Mouse (Mus musculus) forebrain, embryonic 14.5 days (tissue): ENCODE results near the gene Rnf181. TPM values are rescaled to one million over a fixed set of nuclear protein-coding genes. Genes with fewer than 3 reads are reported as not detected.

Experiments
- ATAC-seq: fragments of 200-750 bp; cut with Nextera tagmentation; 2 replicates; pipeline ENCODE4 v1.8.0; 2017; ENCODE audit warnings: mild to moderate bottlenecking, moderate library complexity
- DNase-seq: peaks from one replicate; pipeline ENCODE4 v3.0.0-alpha.2; 2015; ENCODE audit warnings: low spot score
- H3K27ac ChIP-seq: fragments of 300-500 bp; sonication (generic); 2 replicates; pipeline ENCODE4 v1.5.1; 2014; ENCODE audit warnings: low read depth, mild to moderate bottlenecking, control low read depth, low read length, moderate library complexity
- H3K27me3 ChIP-seq: fragments of 300-500 bp; sonication (generic); replicated peaks from 2 replicates; pipeline ENCODE4 v1.6.1; 2014; ENCODE audit warnings: low read length, control low read depth, mixed read lengths; ENCODE audit not compliant: control insufficient read depth, insufficient read depth
- H3K36me3 ChIP-seq: fragments of 300-500 bp; sonication (generic); 2 replicates; pipeline ENCODE4 v1.6.1; 2014; ENCODE audit warnings: low read length, control low read depth; ENCODE audit not compliant: control insufficient read depth, insufficient read depth
- H3K4me1 ChIP-seq: fragments of 300-500 bp; sonication (generic); 2 replicates; pipeline ENCODE4 v1.6.1; 2014; ENCODE audit warnings: antibody characterized with exemption, low read length, control low read depth; ENCODE audit not compliant: control insufficient read depth, insufficient read depth
- H3K4me2 ChIP-seq: fragments of 300-500 bp; sonication (generic); 2 replicates; pipeline ENCODE4 v1.6.1; 2014; ENCODE audit warnings: mild to moderate bottlenecking, control low read depth, low read length
- H3K4me3 ChIP-seq: fragments of 300-500 bp; sonication (generic); 2 replicates; pipeline ENCODE4 v1.5.1; 2014; ENCODE audit warnings: low read depth, low read length, control low read depth
- H3K9ac ChIP-seq: fragments of 300-500 bp; sonication (generic); 2 replicates; pipeline ENCODE4 v1.6.1; 2014; ENCODE audit warnings: mild to moderate bottlenecking, low read length, control low read depth, moderate library complexity
- H3K9me3 ChIP-seq: fragments of 300-500 bp; sonication (generic); replicated peaks from 2 replicates; pipeline ENCODE4 v1.6.1; 2016; ENCODE audit warnings: low read length, control low read depth, mixed read lengths; ENCODE audit not compliant: control insufficient read depth
- WGBS: fragments of 180-500 bp; shearing (Covaris S2); extraction: QIAGEN DNeasy Blood & Tissue Kit; methylation state at CpG from one replicate; pipeline ENCODE4 v1.1.7; 2014; 5-methylcytosine and 5-hydroxymethylcytosine counted together
- polyA plus RNA-seq: library from polyadenylated mRNA; unstranded; fragments of >200 nt; fragmentation: Nextera tagmentation; extraction: Ambion mirVana; gene quantifications from 2 replicates; pipeline ENCODE4 v1.2.1, GENCODE M21; 2014

Gene Rnf181
- polyA plus RNA-seq, 1 experiment from 2014 or later, result 123 TPM

DNA sequence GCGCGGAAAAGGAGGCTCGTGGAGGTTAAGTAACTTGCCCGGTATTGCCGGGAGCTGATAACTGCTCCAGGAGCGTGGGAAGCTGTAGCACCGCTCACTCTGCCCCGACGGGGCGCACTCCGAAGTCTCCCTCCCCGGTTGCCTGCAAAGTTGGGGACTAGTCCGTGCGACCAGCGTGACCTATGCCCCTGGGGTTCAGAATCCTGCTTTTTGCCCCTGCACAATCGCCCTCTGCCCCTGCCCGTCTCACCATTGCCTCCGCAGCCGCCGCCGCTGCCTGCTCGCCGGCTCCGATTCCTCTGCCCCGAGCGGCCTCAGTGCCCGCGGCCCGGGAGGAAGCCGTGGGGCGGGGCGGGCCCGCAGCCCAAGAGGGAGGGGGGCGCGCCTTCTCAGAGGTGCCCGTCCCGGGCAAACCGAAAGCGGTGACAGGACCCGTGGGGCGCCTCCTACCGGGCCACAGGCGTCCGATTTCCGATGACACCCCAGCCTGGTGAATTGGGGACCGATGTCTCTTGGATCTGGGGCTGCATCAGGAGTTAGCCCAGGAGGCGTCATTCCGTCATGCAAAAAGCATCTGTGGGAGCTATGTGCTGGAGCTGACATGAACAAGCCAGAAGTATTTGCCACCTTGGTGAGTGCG lies 13.5 kb upstream of the Rnf181 start, which contains the start of gene Vamp5:
TSS of gene Vamp5 (minus strand) at position 338 of the 640 bp plus-strand sequence.
- H3K36me3 ChIP-seq, result no peaks in the 10 kb centered on the region
- H3K4me2 ChIP-seq, result peak within 1 kb of the TSS; percentile 56
- DNase-seq (peak; percentile 37), ATAC-seq (peak; percentile 58)
- WGBS, result 3% methylated on average over 45 of the region's 49 CpGs
- H3K27ac ChIP-seq, result no peak within 1 kb of the TSS
- peaks cover 5% of the 10 kb centered on the region; the same call in 1 of the 2 replicates for H3K4me1 ChIP-seq
- peak within 1 kb of the TSS; percentile 35 for H3K4me3 ChIP-seq
- peaks cover 19% of the 10 kb centered on the region for H3K27me3 ChIP-seq
- no peaks in the 10 kb centered on the region for H3K9me3 ChIP-seq
- peak within 1 kb of the TSS; percentile 58 for H3K9ac ChIP-seq

DNA sequence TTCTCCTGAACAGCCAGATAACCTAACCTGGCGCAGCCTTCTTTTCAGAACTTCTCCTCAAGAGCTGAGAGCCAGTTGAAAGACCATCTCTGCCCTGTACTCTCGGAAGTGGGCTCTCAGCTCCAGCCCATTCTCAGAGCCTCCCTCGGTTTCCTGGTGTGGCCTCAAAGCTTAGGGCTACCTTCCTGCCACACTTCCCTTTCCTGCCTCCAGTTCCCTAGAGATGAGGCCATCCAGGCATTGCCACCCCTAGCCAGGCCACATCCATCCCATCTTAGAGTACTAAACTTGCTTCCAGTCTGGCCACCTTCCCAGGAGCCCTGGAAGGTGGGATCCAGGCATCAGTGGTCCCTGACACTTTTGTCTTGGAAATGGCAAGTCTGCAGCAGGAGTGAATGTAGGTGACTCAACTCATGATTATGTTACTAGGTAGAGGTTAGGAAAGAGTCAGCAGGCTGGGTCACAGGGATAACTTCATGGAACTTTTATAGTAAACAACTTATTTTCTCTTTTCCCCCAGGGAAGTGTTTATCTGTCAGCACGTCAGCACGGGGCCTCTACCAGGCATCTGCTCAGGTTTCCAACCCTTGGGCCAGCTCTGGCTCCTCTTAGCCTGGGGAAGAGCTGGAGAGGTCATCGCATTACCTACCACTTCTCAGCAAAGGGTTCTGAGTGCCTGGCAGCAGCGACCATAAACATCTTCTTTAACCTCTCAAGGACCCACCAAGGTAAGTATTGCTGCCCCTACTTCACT lies 12.8 kb upstream of the Rnf181 start:
- ATAC-seq (no peak), DNase-seq (no peak)
- peaks cover 5% of the 10 kb centered on the region; the same call in 1 of the 2 replicates for H3K4me1 ChIP-seq
- H3K9ac ChIP-seq, result no peak overlapping the region; the same call in 1 of the 2 replicates
- H3K9me3 ChIP-seq, result no peaks in the 10 kb centered on the region
- H3K27ac ChIP-seq, result no peak overlapping the region
- H3K4me3 ChIP-seq, result peak overlapping the region; percentile 35
- H3K4me2 ChIP-seq, result peak overlapping the region; percentile 56
- H3K27me3 ChIP-seq, result peaks cover 19% of the 10 kb centered on the region
- WGBS, result 45% methylated on average over 7 of the region's 7 CpGs
- H3K36me3 ChIP-seq, result no peaks in the 10 kb centered on the region

DNA sequence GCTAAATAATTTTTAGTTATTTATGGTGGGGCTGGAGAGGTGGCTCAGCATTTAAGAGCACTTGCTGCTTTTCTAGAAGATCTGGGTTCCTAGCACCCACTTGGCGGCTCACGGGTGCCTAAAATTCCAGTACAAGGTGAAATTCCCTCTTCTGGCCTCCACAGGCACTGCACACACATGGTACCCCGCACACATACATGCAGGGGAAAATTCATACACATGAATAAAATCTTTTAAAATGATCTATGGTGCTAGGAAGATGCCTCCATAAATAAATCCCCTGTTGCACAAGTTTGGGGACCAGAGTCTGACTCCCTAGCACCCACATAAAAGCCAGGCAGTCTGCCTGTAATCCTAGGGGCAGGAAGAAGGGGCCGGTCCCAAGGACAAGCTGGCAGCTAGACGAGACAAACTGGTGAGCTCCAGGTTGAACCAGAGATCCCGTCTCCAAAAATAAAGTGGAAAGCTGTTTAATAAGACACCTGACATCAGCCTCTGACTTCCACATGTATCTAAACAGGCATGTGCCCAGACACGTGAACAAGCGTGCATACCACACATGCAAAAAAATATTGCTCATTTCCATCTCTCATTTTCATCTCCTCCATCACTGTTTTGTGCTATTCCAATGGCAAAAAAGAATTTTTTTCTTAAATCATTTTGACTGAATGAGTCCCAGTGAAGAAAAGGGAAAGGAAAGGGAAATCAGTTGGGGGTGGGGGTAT lies 11.9 kb upstream of the Rnf181 start:
- H3K4me3 ChIP-seq, result no peak overlapping the region
- no peak overlapping the region for H3K9ac ChIP-seq
- DNase-seq (no peak), ATAC-seq (no peak)
- no peaks in the 10 kb centered on the region for H3K36me3 ChIP-seq
- no peak overlapping the region for H3K4me2 ChIP-seq
- H3K4me1 ChIP-seq, result peaks cover 5% of the 10 kb centered on the region; the same call in 1 of the 2 replicates
- no peak overlapping the region for H3K27ac ChIP-seq
- 88% methylated on average over 8 of the region's 8 CpGs for WGBS
- no peaks in the 10 kb centered on the region for H3K9me3 ChIP-seq
- H3K27me3 ChIP-seq, result peaks cover 19% of the 10 kb centered on the region

DNA sequence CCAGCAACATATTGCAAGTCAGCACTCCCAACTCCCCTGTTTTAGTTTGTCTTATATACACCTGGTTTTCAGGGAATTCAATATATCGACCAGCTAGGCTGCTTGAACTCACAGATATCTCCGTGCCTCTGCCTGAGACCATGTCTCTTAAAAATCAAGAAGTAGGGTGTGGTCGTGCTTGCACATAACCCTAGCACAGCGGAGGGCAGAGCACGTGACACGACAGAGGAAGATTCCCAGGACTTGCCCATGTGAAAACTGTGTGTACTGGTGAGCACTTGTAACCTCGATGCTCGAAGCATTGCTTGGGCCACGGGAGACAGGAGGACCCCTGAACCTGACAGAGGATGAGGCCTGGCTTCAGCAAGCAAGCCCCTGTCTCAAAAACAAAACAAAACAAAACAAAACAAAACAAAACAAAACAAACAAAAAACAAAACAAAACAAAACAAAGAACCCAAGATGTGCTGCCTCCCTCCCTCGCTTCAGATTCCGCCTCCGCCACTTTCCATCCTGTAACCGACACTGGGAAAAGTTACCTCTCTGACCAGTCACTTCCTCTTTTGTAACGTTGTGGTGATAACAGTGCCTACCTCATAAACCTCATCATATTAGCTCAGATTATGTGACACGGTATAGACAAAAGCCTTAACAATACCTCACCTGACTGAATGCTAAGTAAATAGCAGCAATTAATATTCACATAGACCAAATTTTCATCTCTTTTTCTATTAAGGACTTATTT lies 8.2 kb upstream of the Rnf181 start:
- no peaks in the 10 kb centered on the region for H3K4me1 ChIP-seq
- ATAC-seq (no peak), DNase-seq (no peak)
- H3K9me3 ChIP-seq, result no peaks in the 10 kb centered on the region
- peaks cover 8% of the 10 kb centered on the region for H3K27me3 ChIP-seq
- no peaks in the 10 kb centered on the region for H3K36me3 ChIP-seq
- H3K4me2 ChIP-seq, result no peak overlapping the region
- no peak overlapping the region for H3K9ac ChIP-seq
- H3K4me3 ChIP-seq, result no peak overlapping the region
- WGBS, result 86% methylated on average over 15 of the region's 15 CpGs
- no peak overlapping the region for H3K27ac ChIP-seq

DNA sequence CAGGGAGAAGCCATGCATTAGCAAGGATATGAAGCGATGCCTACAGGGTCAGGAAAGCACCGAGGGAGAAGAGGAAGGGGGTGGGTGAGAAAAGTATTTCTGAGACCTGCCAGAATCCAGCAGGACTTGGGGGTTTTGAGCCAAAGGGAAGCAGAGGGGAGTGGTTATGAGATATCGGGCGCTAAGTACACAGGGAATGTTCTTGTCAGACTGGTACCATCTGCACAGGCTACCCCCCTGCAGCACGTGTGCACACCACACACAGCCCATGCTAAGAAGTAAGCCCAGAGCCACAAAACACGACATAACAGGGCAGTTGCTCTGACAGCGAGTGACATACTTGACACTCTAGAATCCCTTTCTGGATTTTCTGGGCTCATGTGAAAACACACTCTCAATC lies 7.5 kb upstream of the Rnf181 start:
- Histone ChIP-seq H3K4me1 (no peaks in the 10 kb centered on the region), H3K36me3 (no peaks in the 10 kb centered on the region), H3K4me3 (no peak overlapping the region), H3K9ac (no peak overlapping the region), H3K9me3 (no peaks in the 10 kb centered on the region), H3K27me3 (peaks cover under 1% of the 10 kb centered on the region), H3K4me2 (no peak overlapping the region), H3K27ac (no peak overlapping the region)
- DNase-seq (no peak), ATAC-seq (no peak)
- 73% methylated on average over 7 of the region's 7 CpGs for WGBS

DNA sequence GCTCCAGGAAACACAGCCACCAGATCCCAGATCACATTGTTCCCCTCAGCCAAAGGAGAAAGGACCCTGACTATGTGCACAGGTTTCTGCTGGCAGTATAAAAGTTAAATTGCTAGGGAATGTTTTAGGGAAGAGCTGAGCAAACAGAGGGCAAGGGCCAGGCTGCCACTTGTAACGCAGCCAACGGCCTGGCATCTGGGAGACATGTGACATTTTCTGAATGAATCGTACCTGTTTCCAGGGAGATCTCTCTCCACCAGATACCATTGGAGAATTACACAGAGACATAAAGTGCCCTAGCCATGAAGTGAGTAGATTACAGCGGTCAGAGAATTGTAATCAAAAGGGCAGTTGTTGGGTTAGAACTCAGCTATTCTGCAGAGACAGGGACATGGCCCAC lies 6.4 kb upstream of the Rnf181 start:
- Histone ChIP-seq H3K27me3 (no peaks in the 10 kb centered on the region), H3K4me1 (no peaks in the 10 kb centered on the region), H3K4me2 (no peak overlapping the region), H3K36me3 (no peaks in the 10 kb centered on the region), H3K27ac (no peak overlapping the region), H3K9ac (no peak overlapping the region), H3K4me3 (no peak overlapping the region), H3K9me3 (no peaks in the 10 kb centered on the region)
- WGBS, result 82% methylated on average over 4 of the region's 4 CpGs
- DNase-seq (no peak), ATAC-seq (no peak)

DNA sequence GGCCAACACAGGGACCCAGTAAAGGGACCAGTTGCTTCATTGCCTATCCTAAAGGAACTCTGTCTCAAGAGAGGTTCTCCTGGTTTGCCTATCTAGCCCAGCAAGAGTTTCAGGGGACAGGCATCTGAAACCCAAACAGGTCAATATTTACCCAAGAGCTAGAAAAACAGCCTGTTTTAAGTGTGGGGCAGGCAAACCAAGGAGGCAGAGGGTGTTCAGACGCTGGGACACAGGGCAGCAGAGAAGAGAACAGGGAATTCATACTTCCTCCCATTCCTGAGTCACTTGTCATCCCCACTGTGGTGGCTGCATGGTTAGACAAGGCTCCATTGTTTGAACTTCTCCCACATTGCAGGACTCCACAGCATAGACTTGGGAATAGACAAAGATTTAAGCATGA lies 4.8 kb upstream of the Rnf181 start:
- no peaks in the 10 kb centered on the region for H3K9me3 ChIP-seq
- H3K36me3 ChIP-seq, result no peaks in the 10 kb centered on the region
- WGBS, result 21% methylated on average over 1 of the region's 1 CpGs
- ATAC-seq (no peak), DNase-seq (no peak)
- no peak overlapping the region for H3K4me2 ChIP-seq
- no peak overlapping the region for H3K9ac ChIP-seq
- no peaks in the 10 kb centered on the region for H3K27me3 ChIP-seq
- no peak overlapping the region for H3K27ac ChIP-seq
- no peak overlapping the region for H3K4me3 ChIP-seq
- H3K4me1 ChIP-seq, result no peaks in the 10 kb centered on the region

DNA sequence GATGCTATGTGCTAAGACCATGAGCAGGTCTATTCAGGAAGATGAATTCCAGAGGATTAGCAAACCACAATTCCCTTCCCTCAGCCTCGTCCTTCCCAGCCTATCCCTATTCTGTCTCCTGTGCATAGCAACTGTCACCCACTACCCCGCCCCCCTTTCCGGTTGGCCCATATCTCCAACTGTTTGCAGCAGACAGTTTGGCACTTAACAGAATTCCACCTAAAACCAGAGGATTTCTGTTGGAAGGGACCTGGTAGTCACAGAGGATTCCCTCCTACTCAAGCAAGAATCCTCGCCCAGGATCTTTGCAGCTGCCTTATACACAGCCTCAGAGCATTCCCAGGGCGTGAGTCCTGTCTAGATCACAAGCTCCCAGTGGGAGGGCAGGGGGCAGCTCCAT lies 4.4 kb upstream of the Rnf181 start:
- Histone ChIP-seq H3K4me2 (no peak overlapping the region), H3K4me1 (no peaks in the 10 kb centered on the region)
- 46% methylated on average over 5 of the region's 5 CpGs for WGBS

More for the DNA sequence above, 4.4 kb upstream of the Rnf181 start:
- Histone ChIP-seq H3K27me3 (no peaks in the 10 kb centered on the region), H3K36me3 (no peaks in the 10 kb centered on the region), H3K9ac (no peak overlapping the region), H3K9me3 (no peaks in the 10 kb centered on the region), H3K27ac (no peak overlapping the region), H3K4me3 (no peak overlapping the region)
- DNase-seq (no peak), ATAC-seq (no peak)
